Mouse (Mus musculus) Patski (cell line): ENCODE measurements around the gene Smad3. TPM values are rescaled to one million over a fixed set of nuclear protein-coding genes. Genes with fewer than 3 reads are reported as not detected.
A peak's percentile ranks its signal among the peaks of the same experiment; 100 is the strongest.

Experiments used
- ATAC-seq: fragments of 100-300 bp; one replicate; pipeline ENCODE4 v1.8.0; 2021
- CTCF ChIA-PET: fragments of 350-600 bp; sonication (Branson Sonifier 250); formaldehyde crosslinking; loops from one replicate; lab custom pipeline; 2022; ENCODE audit warnings: inconsistent platforms; lab: Charles Lee
- POLR2A ChIA-PET: fragments of 350-600 bp; sonication (Branson Sonifier 250); formaldehyde crosslinking; loops from one replicate; lab custom pipeline; 2022; ENCODE audit warnings: antibody characterized with exemption, inconsistent platforms; lab: Charles Lee
- DNase-seq: peaks from one replicate; pipeline ENCODE4 v3.0.0-alpha.2; 2011; ENCODE audit warnings: low read depth, low spot score
- H3K27me3 ChIP-seq: fragments of 371-371 bp; one replicate; pipeline ENCODE4 v1.5.1; 2021
- CTCF ChIP-seq: fragments of 100-300 bp; IDR thresholded peaks from one replicate; pipeline ENCODE4 v1.5.1; 2021
- in situ Hi-C: fragments of 300-500 bp; cut with MboI; formaldehyde crosslinking; loops from 3 replicates; pipeline ENCODE4 v1.11.1; 2018; ENCODE audit warnings: low pct_unique_long_range_greater_than_20kb, mixed read lengths
- polyA plus RNA-seq: library from polyadenylated mRNA; unstranded; gene quantifications from one replicate; pipeline ENCODE4 v1.2.3, GENCODE M21; 2021

Smad3 gene
- polyA plus RNA-seq, 1 experiment from 2014 or later = 107 TPM

DNA sequence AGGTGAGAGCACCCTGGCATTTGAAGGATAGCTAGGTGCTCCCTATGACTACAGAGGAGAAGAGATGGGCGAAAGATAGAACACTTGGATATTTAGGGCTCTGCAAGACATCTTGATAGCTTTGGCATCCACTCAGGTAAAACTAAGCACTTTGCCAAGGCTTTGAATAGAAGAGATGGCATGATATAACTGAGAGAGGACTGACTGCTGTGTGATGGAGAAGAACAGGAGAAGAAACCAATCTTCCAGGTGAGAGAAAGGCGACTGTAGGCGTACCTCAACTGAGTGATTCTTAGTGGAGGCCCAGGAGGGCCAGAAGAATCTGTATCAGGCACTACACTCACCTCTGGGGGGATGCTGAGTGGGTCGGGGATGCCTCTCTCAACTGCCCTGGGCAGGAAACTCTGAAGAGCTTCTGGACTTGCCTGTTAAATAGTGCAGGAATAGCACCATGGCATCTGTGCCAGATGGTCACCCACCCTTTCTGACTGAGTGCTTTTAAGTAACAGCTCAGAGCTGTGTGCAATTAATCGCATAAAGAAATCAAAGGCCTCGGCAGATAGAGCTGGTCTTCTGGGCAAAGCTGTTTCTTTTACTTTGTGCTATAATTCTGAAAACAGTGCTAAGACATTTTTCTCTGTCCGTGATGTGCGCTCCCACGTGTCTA lies 132.6 kb downstream of the Smad3 start:
- no peaks in the 10 kb centered on the region for H3K27me3 ChIP-seq
- in situ Hi-C loops = no loop called here
- no peak for TF ChIP-seq CTCF
- ChIA-PET POLR2A (no interaction called here), CTCF (interaction anchor here (0.9 kb wide), 1 partner anchor 15 kb away, joined by 4 read pairs; no protein-coding TSS in a partner anchor)
- ATAC-seq (no peak), DNase-seq (no peak)

DNA sequence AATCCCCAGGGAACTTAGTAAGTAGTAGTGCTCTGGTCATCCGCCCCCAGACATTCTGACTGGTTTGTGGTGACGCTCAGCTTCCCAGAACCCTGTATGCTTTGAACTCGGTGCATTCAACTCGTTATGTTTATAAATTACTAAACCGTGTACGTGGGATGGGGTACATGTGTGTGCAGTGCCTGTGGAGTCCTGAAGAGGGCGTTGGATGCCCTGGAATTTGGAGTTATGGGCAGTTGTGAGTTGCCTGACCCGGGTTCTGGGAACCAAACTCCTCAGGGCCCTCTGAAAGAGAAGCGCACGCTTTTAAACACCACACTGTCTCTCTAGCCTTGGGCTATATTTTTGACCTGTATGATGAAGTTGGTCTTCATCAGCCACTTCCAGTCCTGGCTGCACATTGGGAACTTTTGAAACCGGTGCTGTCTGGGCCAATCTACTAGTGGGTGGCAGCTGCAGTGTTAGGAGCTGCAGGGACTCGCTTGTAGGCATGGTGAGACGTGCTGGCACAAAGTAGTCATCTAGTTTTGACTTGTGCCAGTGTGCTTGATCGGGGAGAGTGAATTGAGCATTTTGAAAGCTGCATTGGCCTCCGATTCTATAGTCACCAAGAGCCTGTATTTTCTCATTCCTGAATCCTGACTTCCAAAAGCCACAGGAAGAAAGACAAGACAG lies 133.8 kb downstream of the Smad3 start:
- in situ Hi-C loops = no loop called here
- no peak for TF ChIP-seq CTCF
- DNase-seq (no peak), ATAC-seq (no peak)
- ChIA-PET POLR2A (no interaction called here), CTCF (no interaction called here)
- H3K27me3 ChIP-seq = no peaks in the 10 kb centered on the region

DNA sequence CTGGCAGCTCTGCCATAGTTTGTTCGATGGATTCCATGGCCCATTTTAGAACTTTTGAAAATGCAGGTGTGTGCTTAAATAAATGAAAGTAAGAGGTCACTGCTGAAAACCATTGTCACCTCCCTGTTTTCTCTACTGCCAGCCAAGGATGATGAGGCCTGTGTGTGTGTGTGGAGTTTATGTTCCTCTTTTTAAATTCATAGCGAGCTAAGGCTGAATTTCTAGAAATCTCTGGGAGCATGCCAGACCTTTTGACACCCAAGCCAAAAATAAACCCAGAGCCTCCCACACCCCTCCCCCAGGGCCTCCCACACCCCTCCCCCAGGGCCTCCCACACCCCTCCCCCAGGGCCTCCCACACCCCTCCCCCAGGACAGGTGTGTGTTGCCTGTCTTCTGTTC lies 139.8 kb downstream of the Smad3 start:
- TF ChIP-seq CTCF = no peak
- H3K27me3 ChIP-seq = no peaks in the 10 kb centered on the region
- ATAC-seq (no peak), DNase-seq (no peak)
- in situ Hi-C loops = no loop called here
- CTCF ChIA-PET = no interaction called here
- POLR2A ChIA-PET = interaction anchor here (0.6 kb wide), 1 partner anchor 189 kb away, joined by 3 read pairs; no protein-coding TSS in a partner anchor

DNA sequence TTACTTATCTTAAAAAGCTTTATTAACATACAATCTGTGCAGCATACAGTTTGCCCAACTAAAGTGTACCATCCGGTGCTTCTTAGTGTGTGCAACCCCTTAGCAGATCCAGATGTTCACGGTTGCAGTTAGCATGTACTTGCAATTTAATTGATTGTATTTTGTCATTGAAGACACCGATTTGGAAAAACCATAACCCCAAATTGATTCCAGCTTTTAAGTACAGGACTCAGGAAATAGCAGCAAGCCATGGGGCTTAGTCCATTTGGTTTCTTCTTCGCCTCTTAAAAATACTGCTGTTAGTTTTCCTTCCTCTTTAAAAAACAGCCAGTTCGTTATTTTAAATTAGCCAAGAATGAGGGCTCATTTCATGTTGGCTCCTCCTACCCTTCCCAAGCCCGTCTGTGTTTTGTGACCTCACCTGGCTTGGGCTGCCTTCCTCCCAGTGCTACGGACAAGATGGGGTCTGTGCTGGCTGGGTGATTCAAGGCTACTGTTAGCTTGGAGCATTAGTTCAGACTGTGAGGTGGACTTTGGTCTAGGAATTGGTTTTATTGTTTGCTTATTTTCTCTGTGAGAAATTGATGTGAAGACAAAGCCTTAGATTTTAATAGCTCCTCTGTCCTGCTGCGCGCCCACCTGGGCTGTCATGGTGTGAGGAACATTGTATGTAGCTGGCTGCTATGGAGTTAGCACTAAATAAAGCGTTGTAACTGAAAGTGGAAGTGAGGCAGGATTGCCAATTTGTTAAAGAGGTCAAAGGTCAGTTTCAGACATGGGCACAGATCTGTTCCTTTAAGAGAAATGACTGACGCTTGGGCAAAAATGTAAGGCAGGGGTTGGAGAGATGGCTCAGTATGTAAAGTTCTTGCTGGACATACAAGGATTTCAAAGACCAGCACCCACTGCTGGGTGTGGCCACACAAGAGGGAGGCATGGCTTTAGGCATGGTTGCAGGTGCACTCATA lies 143.5 kb downstream of the Smad3 start:
- no peaks in the 10 kb centered on the region for H3K27me3 ChIP-seq
- in situ Hi-C loops = no loop called here
- no peak for ATAC-seq
- no peak for DNase-seq
- ChIA-PET POLR2A (no interaction called here), CTCF (interaction anchor here (0.8 to 1.2 kb wide), 2 partner anchors 223 to 252 kb away, joined by 3 read pairs; no protein-coding TSS in a partner anchor)
- TF ChIP-seq CTCF = no peak

DNA sequence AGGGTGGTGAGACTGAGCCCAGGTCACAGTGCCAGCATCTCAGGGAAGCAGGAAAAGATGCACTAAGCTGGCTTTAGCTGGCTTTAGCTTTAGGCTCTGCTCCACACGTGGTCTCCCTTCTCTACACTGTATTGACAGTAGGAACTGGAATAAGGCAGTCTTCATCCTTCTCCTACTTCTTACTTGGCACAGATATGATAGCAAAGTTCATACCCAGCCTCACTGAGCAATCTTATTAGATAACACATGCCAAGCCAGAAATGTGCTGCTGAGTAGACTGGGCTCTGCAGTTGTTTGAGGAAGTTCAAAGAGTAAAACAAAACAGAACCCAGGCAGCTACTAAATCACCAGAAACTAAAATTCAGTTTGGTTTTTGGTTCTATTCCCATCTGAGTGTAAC lies 144.2 kb downstream of the Smad3 start:
- H3K27me3 ChIP-seq = no peaks in the 10 kb centered on the region
- in situ Hi-C loops = no loop called here
- CTCF ChIA-PET = interaction anchor here (0.8 to 1.3 kb wide), 3 partner anchors 8 to 253 kb away, joined by 3 to 4 read pairs (median 3); no protein-coding TSS in a partner anchor
- TF ChIP-seq CTCF = no peak
- no peak for ATAC-seq
- DNase-seq = no peak
- POLR2A ChIA-PET = interaction anchor here (0.6 kb wide), 1 partner anchor 247 kb away, joined by 5 read pairs; no protein-coding TSS in a partner anchor

DNA sequence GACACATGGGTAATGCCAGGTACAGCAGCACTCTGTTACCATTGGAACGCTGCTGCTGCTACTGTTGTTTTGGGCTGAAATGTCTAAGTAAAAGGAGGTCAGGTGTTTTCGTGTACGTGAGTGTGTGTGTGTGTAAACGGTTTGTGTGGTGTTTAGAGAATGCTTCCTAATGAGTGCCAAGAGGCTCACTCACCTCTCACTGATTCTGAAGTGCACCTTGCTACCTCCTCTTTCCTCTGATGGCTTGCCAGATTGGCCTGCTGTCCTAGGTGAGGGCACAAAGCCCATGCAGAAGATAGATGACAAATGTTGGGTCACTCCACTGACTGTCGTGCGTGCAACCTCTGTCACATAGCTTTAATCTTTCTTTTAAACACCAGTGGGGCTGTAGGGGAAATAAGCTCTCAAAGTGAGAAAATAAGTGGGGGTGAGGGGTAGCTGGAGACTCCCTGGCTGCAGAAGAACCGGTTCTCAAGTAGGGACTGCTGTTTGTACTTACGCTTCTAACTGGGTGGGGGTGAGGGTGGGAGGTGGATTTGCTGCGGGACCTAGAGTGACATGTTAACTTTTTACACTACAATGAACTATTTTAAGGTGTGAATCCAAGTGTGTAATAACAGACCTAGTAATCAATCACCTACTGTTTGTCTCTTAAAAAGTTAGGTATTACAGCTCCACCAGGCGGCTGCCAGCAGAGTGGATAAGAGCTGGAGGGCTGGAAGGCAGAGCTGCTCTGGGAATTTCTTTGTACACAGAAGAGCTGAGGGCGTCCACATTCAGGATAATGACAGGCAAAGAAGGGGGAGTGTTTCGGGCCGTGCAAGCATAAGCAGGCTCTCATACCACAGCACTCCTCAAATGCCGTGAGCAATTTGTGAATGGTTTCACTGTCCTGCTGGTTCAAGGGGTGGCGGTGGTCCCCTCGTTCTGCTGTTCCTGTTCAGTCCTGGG lies 145.0 kb downstream of the Smad3 start:
- H3K27me3 ChIP-seq = no peaks in the 10 kb centered on the region
- TF ChIP-seq CTCF = no peak
- DNase-seq = no peak
- POLR2A ChIA-PET = interaction anchor here (0.6 kb wide), 1 partner anchor 248 kb away, joined by 5 read pairs; no protein-coding TSS in a partner anchor
- ATAC-seq = no peak
- CTCF ChIA-PET = interaction anchor here (1.2 to 1.3 kb wide), 2 partner anchors 9 to 224 kb away, joined by 3 to 4 read pairs; no protein-coding TSS in a partner anchor
- in situ Hi-C loops = no loop called here

DNA sequence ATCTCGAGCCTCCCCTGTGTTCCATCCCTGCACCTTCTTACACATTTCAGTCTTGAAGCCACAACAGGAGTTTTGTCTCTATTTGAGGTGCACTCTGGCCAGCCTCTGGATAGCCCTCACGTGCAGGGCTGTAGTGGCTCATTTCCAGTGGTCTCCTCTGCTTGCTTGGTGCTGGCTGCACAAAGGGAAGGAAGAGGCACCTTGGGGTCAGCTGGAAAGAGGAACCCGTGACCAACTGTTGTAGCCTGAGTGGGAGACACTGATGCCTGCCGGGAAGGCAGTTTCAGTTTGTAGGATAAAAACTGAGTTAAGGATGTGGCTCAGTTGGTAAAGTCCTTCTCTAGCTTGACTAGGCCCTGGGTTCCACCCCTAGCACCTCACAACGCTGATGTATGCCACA lies 145.8 kb downstream of the Smad3 start:
- no peaks in the 10 kb centered on the region for H3K27me3 ChIP-seq
- ChIA-PET CTCF (interaction anchor here (1.2 kb wide), 1 partner anchor 9 kb away, joined by 3 read pairs; no protein-coding TSS in a partner anchor), POLR2A (no interaction called here)
- no peak for TF ChIP-seq CTCF
- in situ Hi-C loops = no loop called here
- no peak for DNase-seq
- ATAC-seq = no peak

DNA sequence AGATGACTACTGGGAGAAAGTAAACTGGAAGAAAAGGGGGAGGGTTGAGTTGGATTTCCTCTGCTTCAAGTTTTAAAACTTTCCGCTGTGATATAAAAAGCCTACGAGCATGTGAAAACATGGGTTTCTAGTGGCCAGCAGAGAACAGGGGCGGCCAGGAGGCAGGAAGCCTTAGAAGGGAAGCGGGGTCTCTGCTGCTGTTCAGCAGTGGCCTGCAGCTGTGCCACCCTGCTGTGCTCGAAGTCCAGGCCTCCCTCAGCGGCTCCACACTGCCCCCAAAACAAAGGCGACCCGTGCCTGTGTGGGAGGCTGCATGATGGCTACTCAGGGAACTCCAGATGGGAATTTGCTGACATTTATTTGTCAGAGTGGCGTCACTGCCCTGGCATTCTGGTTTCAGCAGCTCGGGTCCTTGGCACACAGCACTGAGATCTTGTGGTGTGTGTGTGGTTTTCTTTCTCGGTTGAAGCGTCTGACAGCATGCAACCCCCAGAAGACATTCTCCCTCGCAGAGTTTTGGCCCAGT lies 146.9 kb downstream of the Smad3 start:
- peak; percentile 79 for ATAC-seq
- peak; percentile 89 for DNase-seq
- no peak for TF ChIP-seq CTCF

DNA sequence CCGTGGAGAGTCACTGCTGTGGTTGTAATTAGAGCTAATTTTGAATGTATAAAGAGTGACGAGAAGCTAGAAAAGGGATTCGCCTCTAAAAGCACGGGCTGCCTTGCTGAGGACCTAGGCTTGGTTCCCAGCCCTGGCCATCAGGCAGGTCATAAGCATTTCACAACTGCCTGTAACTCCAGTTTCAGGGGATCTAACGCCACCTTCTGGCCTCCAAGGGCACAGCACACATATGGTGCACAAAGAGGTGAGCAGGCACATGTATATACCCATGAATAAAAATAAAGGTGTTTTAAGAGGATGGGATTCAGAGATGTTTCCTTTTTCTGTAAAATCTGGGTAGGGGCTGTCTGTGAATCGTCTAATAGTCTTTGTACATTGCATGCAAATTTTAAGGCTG lies 147.6 kb downstream of the Smad3 start:
- TF ChIP-seq CTCF = peak; percentile 55
- no peak for DNase-seq
- no peak for ATAC-seq
- POLR2A ChIA-PET = no interaction called here
- CTCF ChIA-PET = interaction anchor here (1.0 kb wide), 1 partner anchor 15 kb away, joined by 4 read pairs; no protein-coding TSS in a partner anchor
- no peaks in the 10 kb centered on the region for H3K27me3 ChIP-seq
- in situ Hi-C loops = no loop called here

More for the DNA sequence above, 146.9 kb downstream of the Smad3 start:
- no peaks in the 10 kb centered on the region for H3K27me3 ChIP-seq
- ChIA-PET CTCF (interaction anchor here (1.2 kb wide), 1 partner anchor 10 kb away, joined by 3 read pairs; no protein-coding TSS in a partner anchor), POLR2A (no interaction called here)
- in situ Hi-C loops = no loop called here
